Mouse (Mus musculus): ENCODE results near the gene Dnase1.
"Not testable (repeated sequence)": the region's sequence is repeated elsewhere in the genome, so short reads cannot be mapped to it uniquely, and the experiment has no call there.

The Dnase1 gene

GRCm38 (mm10) chr16:4052601-4053000, 15.9 kb downstream of the Dnase1 start:
- no peak for DNase-seq

- DNase-seq, result no peak
These were observed 17.1 kb downstream of the Dnase1 start for GRCm38 (mm10) chr16:4053811-4054210.

GRCm38 (mm10) chr16:4064945-4065344, 28.2 kb downstream of the Dnase1 start:
- no peak for DNase-seq

GRCm38 (mm10) chr16:4068588-4068987, 31.8 kb downstream of the Dnase1 start:
- DNase-seq, result peak; percentile 82

GRCm38 (mm10) chr16:4074297-4074696, 37.6 kb downstream of the Dnase1 start:
- DNase-seq, result no peak

GRCm38 (mm10) chr16:4074836-4075235, 38.1 kb downstream of the Dnase1 start:
- DNase-seq, result no peak

- peak; percentile 96 for DNase-seq
These were observed 40.8 kb downstream of the Dnase1 start, which contains the start of gene Trap1 for GRCm38 (mm10) chr16:4077384-4078061. Gene Trap1, minus strand, starts transcription at chr16:4077827.

GRCm38 (mm10) chr16:4078302-4078701, 41.6 kb downstream of the Dnase1 start:
- DNase-seq, result not testable (repeated sequence)

GRCm38 (mm10) chr16:4079656-4080055, 42.9 kb downstream of the Dnase1 start:
- peak; percentile 29 for DNase-seq

GRCm38 (mm10) chr16:4080419-4080818, 43.7 kb downstream of the Dnase1 start:
- not testable (repeated sequence) for DNase-seq

GRCm38 (mm10) chr16:4085051-4085450, 48.3 kb downstream of the Dnase1 start:
- DNase-seq, result no peak

GRCm38 (mm10) chr16:4085851-4086387, 49.2 kb downstream of the Dnase1 start:
- no peak for DNase-seq

GRCm38 (mm10) chr16:4087214-4087913, 50.6 kb downstream of the Dnase1 start:
- no peak for DNase-seq

All from lung, postnatal 10 days (tissue).